Mouse (Mus musculus): ENCODE data around the gene Pla2g4e. TPM values are rescaled to one million over a fixed set of nuclear protein-coding genes. Genes with fewer than 3 reads are reported as not detected.
A peak's percentile ranks its signal among the peaks of the same experiment; 100 is the strongest.

The Pla2g4e gene
- polyA plus RNA-seq, 1 experiment from 2014 or later: not detected

- H3K27me3 ChIP-seq (ENCODE audit: insufficient read depth, low read length): no peaks in the 10 kb centered on the region
- 77% methylated on average over 3 of the region's 3 CpGs for WGBS (ENCODE audit: insufficient replicate concordance)
- no peak overlapping the region for H3K4me3 ChIP-seq (ENCODE audit: low read depth, low read length)
- no peak overlapping the region for H3K27ac ChIP-seq (ENCODE audit: low read depth)
- H3K36me3 ChIP-seq (replicated peaks; ENCODE audit: insufficient read depth, low read length): no peaks in the 10 kb centered on the region
- H3K9me3 ChIP-seq (ENCODE audit: low read length): no peaks in the 10 kb centered on the region
- H3K4me1 ChIP-seq (ENCODE audit: insufficient read depth): no peaks in the 10 kb centered on the region
- no peak for DNase-seq
- H3K4me2 ChIP-seq (ENCODE audit: low read depth, low read length): no peak overlapping the region
- no peak overlapping the region for H3K9ac ChIP-seq (replicated peaks)
- TF ChIP-seq CTCF (IDR thresholded peaks at IDR 0.05; ENCODE audit: low read depth) (peak; percentile 48), EP300 (IDR thresholded peaks at IDR 0.05; ENCODE audit: low read depth) (no peak)
- ATAC-seq: no peak
These were observed 75.8 kb downstream of the Pla2g4e start for GRCm38 (mm10) chr2:120169382-120169781.

- H3K27ac ChIP-seq (ENCODE audit: low read depth): no peak overlapping the region
- H3K4me2 ChIP-seq (ENCODE audit: low read depth, low read length): no peak overlapping the region
- H3K4me3 ChIP-seq (ENCODE audit: low read depth, low read length): no peak overlapping the region
- H3K27me3 ChIP-seq (ENCODE audit: insufficient read depth, low read length): no peaks in the 10 kb centered on the region
- H3K36me3 ChIP-seq (replicated peaks; ENCODE audit: insufficient read depth, low read length): no peaks in the 10 kb centered on the region
- WGBS (ENCODE audit: insufficient replicate concordance): 83% methylated on average over 8 of the region's 8 CpGs
- ATAC-seq: no peak
- no peak overlapping the region for H3K9ac ChIP-seq (replicated peaks)
- no peaks in the 10 kb centered on the region for H3K4me1 ChIP-seq (ENCODE audit: insufficient read depth)
- no peak for TF ChIP-seq CTCF (IDR thresholded peaks at IDR 0.05; ENCODE audit: low read depth)
- TF ChIP-seq EP300 (IDR thresholded peaks at IDR 0.05; ENCODE audit: low read depth): no peak
- DNase-seq: no peak
- no peaks in the 10 kb centered on the region for H3K9me3 ChIP-seq (ENCODE audit: low read length)
These were observed 77.4 kb downstream of the Pla2g4e start for GRCm38 (mm10) chr2:120167763-120168162.

GRCm38 (mm10) chr2:120165474-120165873 is 79.7 kb downstream of the Pla2g4e start:
- Histone ChIP-seq H3K27ac (ENCODE audit: low read depth) (no peak overlapping the region), H3K36me3 (replicated peaks; ENCODE audit: insufficient read depth, low read length) (no peaks in the 10 kb centered on the region), H3K9me3 (ENCODE audit: low read length) (no peaks in the 10 kb centered on the region), H3K27me3 (ENCODE audit: insufficient read depth, low read length) (no peaks in the 10 kb centered on the region), H3K4me3 (ENCODE audit: low read depth, low read length) (no peak overlapping the region), H3K4me1 (ENCODE audit: insufficient read depth) (no peaks in the 10 kb centered on the region), H3K9ac (replicated peaks) (no peak overlapping the region), H3K4me2 (ENCODE audit: low read depth, low read length) (no peak overlapping the region)
- TF ChIP-seq EP300 (IDR thresholded peaks at IDR 0.05; ENCODE audit: low read depth): no peak
- TF ChIP-seq CTCF (IDR thresholded peaks at IDR 0.05; ENCODE audit: low read depth): no peak
- WGBS (ENCODE audit: insufficient replicate concordance): 69% methylated on average over 10 of the region's 10 CpGs
- no peak for DNase-seq
- no peak for ATAC-seq

- WGBS (ENCODE audit: insufficient replicate concordance): 58% methylated on average over 2 of the region's 2 CpGs
- DNase-seq (no peak), ATAC-seq (no peak)
- no peaks in the 10 kb centered on the region for H3K27me3 ChIP-seq (ENCODE audit: insufficient read depth, low read length)
- H3K4me2 ChIP-seq (ENCODE audit: low read depth, low read length): no peak overlapping the region
- TF ChIP-seq CTCF (IDR thresholded peaks at IDR 0.05; ENCODE audit: low read depth) (no peak), EP300 (IDR thresholded peaks at IDR 0.05; ENCODE audit: low read depth) (no peak)
- H3K9ac ChIP-seq (replicated peaks): no peak overlapping the region
- H3K9me3 ChIP-seq (ENCODE audit: low read length): no peaks in the 10 kb centered on the region
- H3K27ac ChIP-seq (ENCODE audit: low read depth): no peak overlapping the region
- no peaks in the 10 kb centered on the region for H3K36me3 ChIP-seq (replicated peaks; ENCODE audit: insufficient read depth, low read length)
- 0 out of 2 replicates have a peak, but pooled peaks cover 7% of the 10 kb centered on the region for H3K4me1 ChIP-seq (ENCODE audit: insufficient read depth)
- no peak overlapping the region for H3K4me3 ChIP-seq (ENCODE audit: low read depth, low read length)
These were observed 85.7 kb downstream of the Pla2g4e start for GRCm38 (mm10) chr2:120159434-120159833.

- H3K27me3 ChIP-seq (ENCODE audit: insufficient read depth, low read length): no peaks in the 10 kb centered on the region
- WGBS (ENCODE audit: insufficient replicate concordance): 45% methylated on average over 1 of the region's 1 CpGs
- ATAC-seq: no peak
- no peak for DNase-seq
- H3K36me3 ChIP-seq (replicated peaks; ENCODE audit: insufficient read depth, low read length): no peaks in the 10 kb centered on the region
- no peak overlapping the region for H3K9ac ChIP-seq (replicated peaks)
- H3K4me3 ChIP-seq (ENCODE audit: low read depth, low read length): no peak overlapping the region
- TF ChIP-seq CTCF (IDR thresholded peaks at IDR 0.05; ENCODE audit: low read depth): no peak
- TF ChIP-seq EP300 (IDR thresholded peaks at IDR 0.05; ENCODE audit: low read depth): no peak
- H3K9me3 ChIP-seq (ENCODE audit: low read length): no peaks in the 10 kb centered on the region
- H3K4me1 ChIP-seq (ENCODE audit: insufficient read depth): peaks cover 7% of the 10 kb centered on the region; the same call in 1 of the 2 replicates
- H3K27ac ChIP-seq (ENCODE audit: low read depth): 0 out of 2 replicates have a peak overlapping the region, but pooled peaks have one; percentile 2
- H3K4me2 ChIP-seq (ENCODE audit: low read depth, low read length): no peak overlapping the region
These were observed 86.3 kb downstream of the Pla2g4e start for GRCm38 (mm10) chr2:120158846-120159245.

- H3K9me3 ChIP-seq (ENCODE audit: low read length): no peaks in the 10 kb centered on the region
- H3K4me2 ChIP-seq (ENCODE audit: low read depth, low read length): no peak overlapping the region
- no peaks in the 10 kb centered on the region for H3K27me3 ChIP-seq (ENCODE audit: insufficient read depth, low read length)
- WGBS (ENCODE audit: insufficient replicate concordance): 33% methylated on average over 5 of the region's 5 CpGs
- peaks cover 11% of the 10 kb centered on the region; the same call in 1 of the 2 replicates for H3K4me1 ChIP-seq (ENCODE audit: insufficient read depth)
- no peak overlapping the region for H3K27ac ChIP-seq (ENCODE audit: low read depth)
- no peak for DNase-seq
- no peak for ATAC-seq
- no peak overlapping the region for H3K9ac ChIP-seq (replicated peaks)
- TF ChIP-seq EP300 (IDR thresholded peaks at IDR 0.05; ENCODE audit: low read depth) (no peak), CTCF (IDR thresholded peaks at IDR 0.05; ENCODE audit: low read depth) (peak; percentile 56)
- H3K36me3 ChIP-seq (replicated peaks; ENCODE audit: insufficient read depth, low read length): no peaks in the 10 kb centered on the region
- H3K4me3 ChIP-seq (ENCODE audit: low read depth, low read length): no peak overlapping the region
These were observed 87.1 kb downstream of the Pla2g4e start for GRCm38 (mm10) chr2:120158016-120158415.

GRCm38 (mm10) chr2:120157606-120158005 is 87.5 kb downstream of the Pla2g4e start:
- Histone ChIP-seq H3K4me1 (ENCODE audit: insufficient read depth) (peaks cover 11% of the 10 kb centered on the region; the same call in 1 of the 2 replicates), H3K27ac (ENCODE audit: low read depth) (no peak overlapping the region), H3K27me3 (ENCODE audit: insufficient read depth, low read length) (no peaks in the 10 kb centered on the region), H3K4me2 (ENCODE audit: low read depth, low read length) (no peak overlapping the region), H3K36me3 (replicated peaks; ENCODE audit: insufficient read depth, low read length) (no peaks in the 10 kb centered on the region), H3K9ac (replicated peaks) (no peak overlapping the region), H3K9me3 (ENCODE audit: low read length) (no peaks in the 10 kb centered on the region), H3K4me3 (ENCODE audit: low read depth, low read length) (no peak overlapping the region)
- WGBS (ENCODE audit: insufficient replicate concordance): 72% methylated on average over 2 of the region's 2 CpGs
- TF ChIP-seq CTCF (IDR thresholded peaks at IDR 0.05; ENCODE audit: low read depth): peak; percentile 52
- TF ChIP-seq EP300 (IDR thresholded peaks at IDR 0.05; ENCODE audit: low read depth): no peak
- ATAC-seq: no peak
- DNase-seq: no peak
